Mouse (Mus musculus) heart, embryonic 15.5 days (tissue): ENCODE measurements at regions not wholly inside any gene's neighbourhood (a gene's known extent, or its start where the extent isn't known, plus 50 kb on each side); places are given as distances from the start of the nearest gene placed in this dataset.

Experiments used
- ATAC-seq: fragments of 200-750 bp; cut with Nextera tagmentation; replicated peaks from 2 replicates; pipeline ENCODE4 v1.8.0; 2017; ENCODE audit warnings: low read depth, moderate TSS enrichment; ENCODE audit not compliant: insufficient number of reproducible peaks, insufficient read depth, low FRiP score
- H3K27ac ChIP-seq: fragments of 300-500 bp; sonication (generic); 2 replicates; pipeline ENCODE4 v1.5.1; 2015; ENCODE audit warnings: mild to moderate bottlenecking, inconsistent platforms
- H3K27me3 ChIP-seq: fragments of 300-500 bp; sonication (generic); 2 replicates; pipeline ENCODE4 v1.6.1; 2015; ENCODE audit warnings: inconsistent platforms
- H3K36me3 ChIP-seq: fragments of 300-500 bp; sonication (generic); 2 replicates; pipeline ENCODE4 v1.6.1; 2015; ENCODE audit warnings: mild to moderate bottlenecking, inconsistent platforms
- H3K4me1 ChIP-seq: fragments of 300-500 bp; sonication (generic); replicated peaks from 2 replicates; pipeline ENCODE4 v1.6.1; 2015; ENCODE audit warnings: inconsistent platforms
- H3K4me2 ChIP-seq: fragments of 300-500 bp; sonication (generic); 2 replicates; pipeline ENCODE4 v1.6.1; 2015; ENCODE audit warnings: inconsistent platforms, mild to moderate bottlenecking, moderate library complexity
- H3K4me3 ChIP-seq: fragments of 300-500 bp; sonication (generic); 2 replicates; pipeline ENCODE4 v1.5.1; 2015; ENCODE audit warnings: mild to moderate bottlenecking, inconsistent platforms
- H3K9ac ChIP-seq: fragments of 300-500 bp; sonication (generic); 2 replicates; pipeline ENCODE4 v1.6.1; 2015; ENCODE audit warnings: mild to moderate bottlenecking, inconsistent platforms
- H3K9me3 ChIP-seq: fragments of 300-500 bp; sonication (generic); replicated peaks from 2 replicates; pipeline ENCODE4 v1.6.1; 2016; ENCODE audit warnings: inconsistent platforms
- WGBS: fragments of 180-500 bp; shearing (Covaris S2); methylation state at CpG from one replicate; pipeline ENCODE4 v1.1.7; 2015; ENCODE audit warnings: mixed read lengths; 5-methylcytosine and 5-hydroxymethylcytosine counted together

DNA sequence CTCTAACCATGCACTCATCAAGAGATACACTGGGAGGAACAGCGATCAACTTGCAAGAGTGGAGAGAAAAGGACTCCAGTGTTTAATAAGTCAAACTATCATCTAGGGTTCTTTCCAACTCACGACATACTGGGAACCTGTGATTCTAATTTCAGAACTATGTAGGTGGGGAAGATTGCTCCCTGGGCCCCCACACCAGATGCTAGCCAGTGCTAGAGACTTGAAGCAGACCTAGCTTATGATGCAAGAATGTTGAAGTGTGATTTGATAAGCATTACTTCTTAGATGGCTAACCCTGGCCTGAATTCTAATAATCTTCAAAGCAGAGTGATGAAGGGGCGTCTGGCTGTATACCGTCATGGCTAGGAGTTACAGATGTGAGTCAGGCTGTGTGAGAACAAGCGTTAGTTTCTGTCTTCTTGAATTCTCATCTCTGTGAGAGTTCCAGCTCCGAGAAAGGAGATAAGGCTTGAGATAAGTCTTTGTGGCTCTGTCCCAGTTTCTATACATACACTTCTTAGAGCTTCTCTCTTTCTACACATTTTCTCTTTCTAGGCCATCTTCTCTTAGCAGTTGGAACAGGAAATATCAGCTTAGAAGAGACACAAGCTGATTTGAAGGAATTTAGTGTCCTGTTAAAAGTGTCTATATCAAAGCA, 54.0 kb upstream of the Bank1 start:
- 0 out of 2 replicates have a peak, but pooled peaks have one; percentile 50 for ATAC-seq
- Histone ChIP-seq H3K4me2 (no peak overlapping the region), H3K9me3 (no peaks in the 10 kb centered on the region), H3K27ac (no peak overlapping the region), H3K9ac (no peak overlapping the region), H3K4me1 (no peaks in the 10 kb centered on the region), H3K27me3 (no peaks in the 10 kb centered on the region), H3K36me3 (no peaks in the 10 kb centered on the region), H3K4me3 (no peak overlapping the region)
- WGBS, result 39% methylated on average over 6 of the region's 6 CpGs

DNA sequence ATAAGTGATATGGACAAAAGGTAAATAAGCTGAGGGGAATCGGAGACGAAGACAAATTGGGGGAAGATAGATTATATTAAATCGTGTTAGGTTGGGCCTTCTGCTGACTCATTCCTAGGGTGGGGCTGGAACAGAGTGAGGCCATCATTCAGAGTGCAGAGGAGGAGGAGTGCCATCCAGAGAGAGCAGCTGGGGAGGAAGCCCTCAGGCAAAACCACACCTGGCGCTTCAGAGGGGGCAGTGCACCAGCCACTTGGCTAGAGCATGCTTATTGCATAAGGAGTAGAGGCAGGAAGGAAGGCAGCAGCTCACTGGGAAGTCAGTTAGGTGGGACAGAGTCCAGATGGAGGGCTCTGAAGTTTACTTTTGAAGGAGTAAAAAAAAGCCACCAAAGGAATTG, 51.0 kb upstream of the Bank1 start:
- Histone ChIP-seq H3K9ac (no peak overlapping the region), H3K9me3 (no peaks in the 10 kb centered on the region), H3K4me1 (no peaks in the 10 kb centered on the region), H3K27ac (no peak overlapping the region), H3K4me3 (no peak overlapping the region), H3K36me3 (no peaks in the 10 kb centered on the region), H3K4me2 (no peak overlapping the region), H3K27me3 (no peaks in the 10 kb centered on the region)
- no peak for ATAC-seq
- WGBS, result 76% methylated on average over 4 of the region's 4 CpGs
